Mouse (Mus musculus) erythroblast, embryonic 14.5 days (primary cell): ENCODE results near the gene Igfbp6. TPM values are rescaled to one million over a fixed set of nuclear protein-coding genes. Genes with fewer than 3 reads are reported as not detected.
A peak's percentile ranks its signal among the peaks of the same experiment; 100 is the strongest.
"Not testable (repeated sequence)": the region's sequence is repeated elsewhere in the genome, so short reads cannot be mapped to it uniquely, and the experiment has no call there.

Experiments
- H3K27me3 ChIP-seq: 2 replicates; pipeline ENCODE4 v1.6.1; 2012; ENCODE audit warnings: inconsistent platforms; ENCODE audit not compliant: control insufficient read depth
- H3K36me3 ChIP-seq: 2 replicates; pipeline ENCODE4 v1.6.1; 2012; ENCODE audit warnings: mild to moderate bottlenecking, inconsistent platforms; ENCODE audit not compliant: control insufficient read depth
- H3K4me1 ChIP-seq: 2 replicates; pipeline ENCODE4 v1.6.1; 2012; ENCODE audit warnings: inconsistent platforms; ENCODE audit not compliant: control insufficient read depth
- H3K4me3 ChIP-seq: replicated peaks from 2 replicates; pipeline ENCODE3; 2012; ENCODE audit warnings: moderate library complexity, mild to moderate bottlenecking, inconsistent platforms
- H3K9me3 ChIP-seq: 2 replicates; pipeline ENCODE4 v1.6.1; 2012; ENCODE audit warnings: low read length, inconsistent platforms, mixed read lengths; ENCODE audit not compliant: control insufficient read depth
- GATA1 ChIP-seq: IDR thresholded peaks from 2 replicates; pipeline ENCODE4 v1.6.1; 2012; ENCODE audit warnings: low read length, inconsistent platforms, mixed read lengths
- TAL1 ChIP-seq: IDR thresholded peaks from 3 replicates; pipeline ENCODE4 v1.6.1; 2012; ENCODE audit warnings: low read length, inconsistent platforms, mixed read lengths
- polyA plus RNA-seq: library from polyadenylated mRNA; stranded (reverse); fragments of >175 nt; gene quantifications from 2 replicates; pipeline ENCODE4 v1.2.3, GENCODE M21; 2012

Gene Igfbp6
- polyA plus RNA-seq, 1 experiment, result 0.05 TPM

DNA sequence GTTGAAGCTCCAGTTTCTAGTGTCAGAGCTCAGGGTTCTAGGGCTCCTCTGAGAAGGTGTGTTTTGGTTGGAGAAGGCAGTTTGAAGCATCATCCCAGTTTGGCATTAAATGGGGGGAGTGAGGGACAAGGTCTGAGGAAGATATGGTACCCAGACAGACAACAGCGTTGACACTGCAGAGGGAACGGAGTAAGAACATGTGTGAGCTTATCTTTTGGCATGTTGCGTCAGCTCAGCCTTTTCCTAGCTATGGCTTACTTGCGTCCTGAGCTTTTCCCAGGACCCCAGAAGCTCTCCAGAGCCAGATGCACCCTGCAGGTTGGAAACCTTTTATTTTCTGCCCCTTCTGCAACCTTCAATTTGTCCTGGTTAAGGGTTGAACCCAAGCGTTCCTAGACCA is 1.9 kb downstream of the Igfbp6 start:
- Histone ChIP-seq H3K4me1 (peaks cover 45% of the 10 kb centered on the region), H3K27me3 (peaks cover 48% of the 10 kb centered on the region), H3K4me3 (no peak overlapping the region)

GRCm38 (mm10) chr15:102146882-102147281 is 2.7 kb downstream of the Igfbp6 start:
- Histone ChIP-seq H3K4me1 (peaks cover 49% of the 10 kb centered on the region), H3K9me3 (no peaks in the 10 kb centered on the region; the same call in 1 of the 2 replicates), H3K36me3 (no peaks in the 10 kb centered on the region), H3K4me3 (no peak overlapping the region), H3K27me3 (peaks cover 42% of the 10 kb centered on the region)
- TF ChIP-seq TAL1, result no peak
- no peak for TF ChIP-seq GATA1

More for the DNA sequence above, 1.9 kb downstream of the Igfbp6 start:
- Histone ChIP-seq H3K36me3 (no peaks in the 10 kb centered on the region), H3K9me3 (no peaks in the 10 kb centered on the region; the same call in 1 of the 2 replicates)
- TF ChIP-seq GATA1 (no peak), TAL1 (no peak)

DNA sequence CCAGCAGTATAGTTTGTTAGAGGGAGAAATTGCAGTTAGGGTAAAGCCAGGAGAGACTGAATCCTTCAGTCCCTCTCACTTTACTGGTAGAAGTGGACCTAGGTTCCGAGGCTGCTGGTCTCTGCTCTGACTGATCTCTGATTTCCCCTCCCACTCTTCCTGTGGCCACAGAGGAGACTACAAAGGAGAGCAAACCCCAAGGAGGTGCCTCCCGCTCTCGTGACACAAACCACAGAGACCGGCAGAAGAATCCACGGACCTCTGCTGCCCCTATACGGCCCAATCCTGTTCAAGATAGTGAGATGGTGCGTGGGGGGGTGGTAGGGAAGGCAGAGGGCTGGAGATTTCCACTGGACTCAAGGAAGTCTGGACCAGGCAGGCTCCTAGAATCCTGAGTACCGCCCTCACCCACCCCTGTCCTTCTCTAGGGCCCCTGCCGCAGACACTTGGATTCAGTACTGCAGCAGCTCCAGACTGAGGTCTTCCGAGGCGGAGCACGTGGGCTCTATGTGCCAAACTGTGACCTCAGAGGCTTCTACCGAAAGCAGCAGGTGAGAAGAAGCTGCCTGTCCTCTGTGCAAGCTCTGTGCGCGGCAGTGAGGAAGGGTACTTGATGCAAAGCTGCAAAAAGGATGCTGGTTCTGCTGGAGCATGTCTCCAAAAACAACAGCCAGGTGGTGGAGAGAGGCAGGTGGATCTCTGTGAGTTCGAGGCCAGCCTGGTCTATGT is 3.7 kb downstream of the Igfbp6 start:
- Histone ChIP-seq H3K36me3 (peaks cover 2% of the 10 kb centered on the region), H3K4me1 (peaks cover 51% of the 10 kb centered on the region), H3K27me3 (peaks cover 34% of the 10 kb centered on the region), H3K4me3 (no peak overlapping the region), H3K9me3 (no peaks in the 10 kb centered on the region; the same call in 1 of the 2 replicates)
- TF ChIP-seq GATA1 (no peak), TAL1 (no peak)

DNA sequence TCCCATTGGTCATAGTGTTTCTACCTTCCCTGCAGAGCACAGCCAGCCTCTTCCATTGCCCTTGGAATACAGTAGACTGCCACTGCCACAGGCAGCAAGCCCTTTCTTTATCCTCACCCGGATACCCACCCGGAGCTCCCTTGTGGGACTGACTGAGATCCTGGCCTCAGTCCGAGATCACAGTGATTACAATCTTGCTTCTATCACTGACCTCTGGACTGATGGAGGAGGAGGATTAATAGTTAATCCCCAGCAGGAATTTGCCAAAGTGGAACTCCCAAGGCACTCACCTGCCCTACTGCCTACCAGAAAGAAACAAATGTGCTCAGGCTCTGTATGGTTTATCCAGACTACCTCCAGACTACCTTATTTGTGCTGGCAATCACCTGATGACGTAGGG is 5.4 kb downstream of the Igfbp6 start:
- H3K4me3 ChIP-seq, result no peak overlapping the region
- peaks cover 19% of the 10 kb centered on the region for H3K36me3 ChIP-seq
- H3K4me1 ChIP-seq, result peaks cover 55% of the 10 kb centered on the region
- peaks cover 17% of the 10 kb centered on the region for H3K27me3 ChIP-seq
- H3K9me3 ChIP-seq, result no peaks in the 10 kb centered on the region; the same call in 1 of the 2 replicates
- TF ChIP-seq TAL1, result no peak
- no peak for TF ChIP-seq GATA1

GRCm38 (mm10) chr15:102150301-102151135 is 6.4 kb downstream of the Igfbp6 start, which contains the start of gene Soat2:
TSS of gene Soat2 (plus strand) at chr15:102150526.
- Histone ChIP-seq H3K27me3 (peaks cover 7% of the 10 kb centered on the region), H3K4me1 (peaks cover 47% of the 10 kb centered on the region)

DNA sequence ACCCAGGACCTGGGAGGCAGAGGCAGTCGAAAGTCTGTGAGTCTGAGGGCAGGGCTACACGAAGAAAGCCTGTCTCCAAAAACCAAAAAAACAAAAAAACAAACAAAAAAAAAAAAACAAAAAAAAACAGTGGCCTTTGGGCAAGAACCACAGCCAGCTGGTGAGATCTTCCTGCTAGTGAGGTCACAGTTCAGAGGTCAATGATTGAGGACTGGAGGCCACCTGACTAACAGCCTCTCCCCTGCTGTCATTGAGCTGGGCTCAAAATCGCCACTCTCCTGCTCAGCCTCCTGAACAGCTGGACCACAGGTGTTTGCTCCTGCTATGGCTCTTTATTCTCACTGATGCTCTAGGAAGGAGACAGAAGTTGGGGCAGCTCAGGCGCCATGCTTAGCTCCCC is 8.5 kb downstream of the Igfbp6 start:
- Histone ChIP-seq H3K4me1 (peaks cover 37% of the 10 kb centered on the region), H3K36me3 (peaks cover 34% of the 10 kb centered on the region), H3K9me3 (no peaks in the 10 kb centered on the region; the same call in none of the 2 replicates), H3K27me3 (no peaks in the 10 kb centered on the region), H3K4me3 (no peak overlapping the region)
- no peak for TF ChIP-seq TAL1
- no peak for TF ChIP-seq GATA1

More at GRCm38 (mm10) chr15:102150301-102151135, 6.4 kb downstream of the Igfbp6 start, which contains the start of gene Soat2:
- Histone ChIP-seq H3K4me3 (peak within 1 kb of the TSS; percentile 66), H3K36me3 (peaks cover 22% of the 10 kb centered on the region), H3K9me3 (no peaks in the 10 kb centered on the region; the same call in none of the 2 replicates)
- TF ChIP-seq TAL1, result no peak
- TF ChIP-seq GATA1, result no peak

- H3K4me3 ChIP-seq, H3K9me3 ChIP-seq, H3K27me3 ChIP-seq: not testable (repeated sequence)
- H3K4me1 ChIP-seq, result peaks cover 22% of the 10 kb centered on the region
- peaks cover 45% of the 10 kb centered on the region for H3K36me3 ChIP-seq
These were observed 10.8 kb downstream of the Igfbp6 start for GRCm38 (mm10) chr15:102155006-102155405.

GRCm38 (mm10) chr15:102156836-102157235 is 12.7 kb downstream of the Igfbp6 start:
- H3K36me3 ChIP-seq, result peaks cover 57% of the 10 kb centered on the region
- no peak for TF ChIP-seq TAL1
- no peak for TF ChIP-seq GATA1
- H3K4me1 ChIP-seq, result peaks cover 7% of the 10 kb centered on the region
- H3K4me3 ChIP-seq, result no peak overlapping the region
- H3K27me3 ChIP-seq, result no peaks in the 10 kb centered on the region
- no peaks in the 10 kb centered on the region; the same call in none of the 2 replicates for H3K9me3 ChIP-seq
